Mouse (Mus musculus) embryonic fibroblast, embryonic 13.5 days (primary cell): ENCODE data around the gene Rsu1.

ENCODE experiments used
- CTCF ChIP-seq: IDR thresholded peaks from 2 replicates; pipeline ENCODE4 v1.5.1; 2011; ENCODE audit warnings: mild to moderate bottlenecking, control low read depth, low read length, moderate library complexity, borderline replicate concordance; ENCODE audit not compliant: insufficient read depth
- POLR2A ChIP-seq: IDR thresholded peaks from 2 replicates; pipeline ENCODE4 v1.6.1; 2011; ENCODE audit warnings: low read depth, mild to moderate bottlenecking, control low read depth, low read length, moderate library complexity

- no peak for TF ChIP-seq CTCF
- no peak for TF ChIP-seq POLR2A
These were observed 182.9 kb downstream of the Rsu1 start for GRCm38 (mm10) chr2:13088266-13088665.
